Mouse (Mus musculus) NIH3T3 (cell line): Measurements from ENCODE around the gene Rtl4.
A peak's percentile ranks its signal among the peaks of the same experiment; 100 is the strongest.

Source experiments
- DNase-seq: peaks from one replicate; pipeline ENCODE4 v3.0.0-alpha.2; 2012; ENCODE audit warnings: low read depth

Rtl4 gene

GRCm38 (mm10) chrX:144688207-144689118 is at the start of gene Rtl4:
Rtl4 (plus strand) TSS chrX:144688907.
- DNase-seq, result no peak

GRCm38 (mm10) chrX:144644756-144645155 is 44.0 kb upstream of the Rtl4 start:
- no peak for DNase-seq

GRCm38 (mm10) chrX:144645394-144645793 is 43.3 kb upstream of the Rtl4 start:
- DNase-seq, result peak; percentile 1

- no peak for DNase-seq
These were observed 36.5 kb upstream of the Rtl4 start for GRCm38 (mm10) chrX:144652196-144652595.

- no peak for DNase-seq
These were observed 965 bp upstream of the Rtl4 start for GRCm38 (mm10) chrX:144687742-144688141.

GRCm38 (mm10) chrX:144688142-144688206 is 733 bp upstream of the Rtl4 start, which contains the start of gene Trpc5:
Trpc5 (minus strand) TSS chrX:144688180.
- no peak for DNase-seq

- DNase-seq, result no peak
These were observed 582 bp downstream of the Rtl4 start for GRCm38 (mm10) chrX:144689119-144689858.

- DNase-seq, result no peak
These were observed 1.1 kb downstream of the Rtl4 start for GRCm38 (mm10) chrX:144689859-144690181.

GRCm38 (mm10) chrX:144716330-144716729 is 27.6 kb downstream of the Rtl4 start:
- DNase-seq, result no peak

GRCm38 (mm10) chrX:144747528-144748049 is 58.9 kb downstream of the Rtl4 start:
- no peak for DNase-seq

GRCm38 (mm10) chrX:144986980-144987379 is 298.3 kb downstream of the Rtl4 start:
- DNase-seq, result no peak

GRCm38 (mm10) chrX:145065484-145065913 is 376.8 kb downstream of the Rtl4 start:
- no peak for DNase-seq

GRCm38 (mm10) chrX:145089802-145090201 is 401.1 kb downstream of the Rtl4 start:
- peak; percentile 1 for DNase-seq

GRCm38 (mm10) chrX:145090360-145090759 is 401.7 kb downstream of the Rtl4 start:
- no peak for DNase-seq

GRCm38 (mm10) chrX:145090964-145091363 is 402.3 kb downstream of the Rtl4 start:
- no peak for DNase-seq
